Mouse (Mus musculus) Muller cell, postnatal 12 days (primary cell): ENCODE measurements around the gene Sgms1.
"Not testable (repeated sequence)": the region's sequence is repeated elsewhere in the genome, so short reads cannot be mapped to it uniquely, and the experiment has no call there.

Experiments used
- DNase-seq: peaks from one replicate; pipeline ENCODE4 v3.0.0-alpha.2; 2015; ENCODE audit errors: inconsistent ontology term

The Sgms1 gene

DNA sequence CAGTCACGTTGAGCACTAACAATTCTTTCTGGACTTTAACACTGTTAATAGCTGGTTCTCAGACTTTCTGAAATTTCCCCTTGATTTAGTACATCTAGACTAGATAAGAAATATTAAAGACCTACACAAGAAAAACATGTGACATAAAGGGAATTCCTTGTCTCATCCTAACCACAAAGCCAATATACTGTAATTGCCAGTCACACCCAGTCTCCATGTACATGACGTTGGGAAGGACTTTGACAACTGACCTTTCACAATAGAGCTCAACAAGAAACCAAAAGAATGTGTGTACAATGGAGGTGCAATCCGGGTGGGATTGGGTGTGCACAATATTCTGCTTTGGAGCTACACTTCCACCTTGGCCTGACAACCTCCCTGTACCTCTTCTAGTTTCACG, 297.2 kb downstream of the Sgms1 start:
- DNase-seq, result no peak

DNA sequence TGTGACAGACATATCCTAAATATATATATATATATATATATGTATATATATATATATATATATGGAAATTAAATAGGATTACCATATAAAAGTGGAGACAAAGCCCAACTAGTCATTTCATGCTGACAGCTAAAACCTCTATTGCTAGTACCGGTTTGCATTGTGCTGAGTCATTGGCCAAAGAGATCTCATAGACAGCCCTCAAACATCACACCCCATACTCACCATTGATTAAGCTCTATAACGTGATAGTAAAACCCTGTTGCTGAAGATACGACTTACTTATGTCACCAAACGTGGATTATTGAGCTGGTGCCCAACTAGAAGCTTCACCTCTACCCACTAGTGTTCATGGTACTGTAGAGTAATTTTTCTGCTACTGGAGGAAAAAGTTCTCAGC, 298.7 kb downstream of the Sgms1 start:
- DNase-seq, result no peak

DNA sequence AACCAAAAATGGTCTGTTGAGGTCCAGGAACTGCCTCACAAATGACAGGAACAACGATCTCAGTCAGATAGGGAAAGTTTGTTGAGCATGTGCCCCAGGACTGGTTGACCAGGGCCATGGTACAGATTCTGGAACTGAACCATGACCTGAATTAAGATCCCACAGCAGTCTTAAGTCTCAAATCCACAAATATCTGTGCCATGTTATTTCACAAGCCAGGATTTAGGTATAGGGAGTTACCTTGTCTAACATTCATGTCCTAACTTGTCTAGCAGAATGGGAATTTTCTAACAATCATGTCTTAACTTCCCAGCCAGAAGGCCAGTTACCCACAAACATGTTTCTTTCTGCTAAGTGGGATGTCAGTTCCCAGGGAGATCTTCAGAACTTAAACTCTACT, 300.9 kb downstream of the Sgms1 start:
- DNase-seq, result no peak

DNA sequence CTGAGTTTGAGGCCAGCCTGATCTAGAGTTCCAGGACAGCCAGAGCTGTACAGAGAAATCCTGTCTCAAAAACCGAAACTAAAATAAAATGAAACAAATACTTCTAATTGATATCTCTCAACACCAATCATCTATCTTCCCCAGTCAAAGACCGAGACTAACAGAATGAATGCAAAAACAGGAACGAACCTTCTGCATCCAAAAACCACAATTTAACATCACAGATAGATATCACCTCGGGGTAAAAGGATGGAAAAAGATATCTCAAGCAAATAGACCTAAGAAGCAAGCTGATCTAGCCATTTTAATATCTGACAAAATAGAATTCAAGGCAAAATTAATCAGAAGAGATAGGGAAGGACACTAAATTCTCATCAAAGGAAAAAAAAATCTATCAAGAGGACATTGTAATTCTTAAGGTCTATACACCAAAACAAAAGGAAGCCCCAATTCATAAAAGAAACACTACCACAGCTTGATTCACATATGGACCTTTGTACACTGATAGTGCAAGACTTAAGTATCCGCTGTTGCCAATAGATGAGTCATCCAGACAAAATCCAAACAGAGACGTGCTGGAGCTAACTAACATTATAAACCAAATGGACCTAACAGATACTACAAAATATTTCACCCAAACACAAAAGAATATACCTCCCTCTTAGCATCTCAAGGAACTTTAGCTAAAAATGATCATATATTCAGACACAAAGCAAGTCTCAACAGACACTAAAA, 301.6 kb downstream of the Sgms1 start:
- DNase-seq, result no peak

DNA sequence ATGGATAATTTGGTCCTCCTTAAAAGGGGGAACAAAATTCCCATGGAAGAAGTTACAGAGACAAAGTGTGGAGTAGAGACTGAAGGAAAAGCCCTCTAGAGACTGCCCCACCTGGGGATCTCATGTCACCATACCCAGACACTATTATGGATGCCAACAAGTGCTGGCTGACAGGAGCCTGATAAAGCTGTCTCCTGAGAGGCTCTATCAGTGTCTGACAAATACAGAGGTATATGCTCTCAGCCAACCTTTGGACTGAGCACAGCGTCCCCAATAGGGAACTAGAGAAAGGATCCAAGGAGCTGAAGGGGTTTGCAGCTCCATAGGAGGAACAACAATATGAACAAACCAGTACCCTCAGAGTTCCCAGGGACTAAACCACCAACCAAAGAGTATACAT, 304.7 kb downstream of the Sgms1 start:
- not testable (repeated sequence) for DNase-seq
